Mouse (Mus musculus): Measurements from ENCODE around the gene Hoxa11.

The Hoxa11 gene

GRCm38 (mm10) chr6:52196811-52197210 is 48.8 kb downstream of the Hoxa11 start:
- in situ Hi-C loops (cut with MboI, MseI) = no loop called here

- in situ Hi-C loops (cut with MboI, MseI) = no loop called here
Observed at GRCm38 (mm10) chr6:52194690-52195089, 50.9 kb downstream of the Hoxa11 start.

All from regulatory T cell (primary cell).